Mouse (Mus musculus) adrenal gland, adult 2 months (tissue): ENCODE data around the gene Ifitm2. TPM values are rescaled to one million over a fixed set of nuclear protein-coding genes. Genes with fewer than 3 reads are reported as not detected.

Experiments
- DNase-seq: peaks from one replicate; pipeline ENCODE4 v3.0.0; 2021
- polyA plus RNA-seq: library from polyadenylated mRNA; depleted of rRNA; stranded (reverse); fragments of >200 nt; gene quantifications from 2 replicates; pipeline ENCODE4 v1.2.3, GENCODE M21; 2012
- total RNA-seq, 2 experiments: library from RNA; stranded (reverse); gene quantifications; 2 replicates each; pipeline ENCODE4 v1.2.3; 2021

Gene Ifitm2
- total and polyA plus RNA-seq, 3 experiments: 504 to 947 (median 654) TPM

- no peak for DNase-seq
Observed at GRCm38 (mm10) chr7:140943356-140943755, 12.4 kb downstream of the Ifitm2 start.

GRCm38 (mm10) chr7:140942811-140943210 lies 13.0 kb downstream of the Ifitm2 start:
- no peak for DNase-seq

GRCm38 (mm10) chr7:140942341-140942740 lies 13.4 kb downstream of the Ifitm2 start:
- peak; percentile 50 for DNase-seq

GRCm38 (mm10) chr7:140941222-140942051 lies 14.3 kb downstream of the Ifitm2 start, which contains the start of gene Pgghg:
Gene Pgghg (plus strand): TSS chr7:140941391.
- peak; percentile 94 for DNase-seq

GRCm38 (mm10) chr7:140939669-140940171 lies 16.1 kb downstream of the Ifitm2 start:
- no peak for DNase-seq

GRCm38 (mm10) chr7:140938896-140939295 lies 16.9 kb downstream of the Ifitm2 start:
- no peak for DNase-seq

GRCm38 (mm10) chr7:140938436-140938835 lies 17.4 kb downstream of the Ifitm2 start:
- no peak for DNase-seq

GRCm38 (mm10) chr7:140927181-140927580 lies 28.6 kb downstream of the Ifitm2 start:
- no peak for DNase-seq

GRCm38 (mm10) chr7:140923070-140923775 lies 32.6 kb downstream of the Ifitm2 start:
- no peak for DNase-seq

GRCm38 (mm10) chr7:140922398-140923069 lies 33.3 kb downstream of the Ifitm2 start:
- peak; percentile 78 for DNase-seq

- no peak for DNase-seq
Observed at GRCm38 (mm10) chr7:140921225-140921975, 34.4 kb downstream of the Ifitm2 start.

- no peak for DNase-seq
Observed at GRCm38 (mm10) chr7:140920418-140921029, 35.3 kb downstream of the Ifitm2 start, which contains the start of gene Nlrp6. Gene Nlrp6 (plus strand): TSS chr7:140920902.

GRCm38 (mm10) chr7:140919911-140920310 lies 35.9 kb downstream of the Ifitm2 start:
- DNase-seq: no peak

GRCm38 (mm10) chr7:140914031-140914690 lies 41.6 kb downstream of the Ifitm2 start:
- DNase-seq: no peak

- no peak for DNase-seq
Observed at GRCm38 (mm10) chr7:140912846-140913482, 42.8 kb downstream of the Ifitm2 start.

GRCm38 (mm10) chr7:140912293-140912692 lies 43.5 kb downstream of the Ifitm2 start:
- no peak for DNase-seq

GRCm38 (mm10) chr7:140908634-140909107 lies 47.1 kb downstream of the Ifitm2 start:
- DNase-seq: peak; percentile 89

GRCm38 (mm10) chr7:140908181-140908580 lies 47.6 kb downstream of the Ifitm2 start:
- no peak for DNase-seq

GRCm38 (mm10) chr7:140907697-140908096 lies 48.1 kb downstream of the Ifitm2 start:
- no peak for DNase-seq

- peak; percentile 80 for DNase-seq
Observed at GRCm38 (mm10) chr7:140907131-140907530, 48.7 kb downstream of the Ifitm2 start.
